Mouse (Mus musculus) embryo, embryonic 9.5 days (tissue): ENCODE data around the gene Wdr91.

ENCODE experiments used
- DNase-seq: peaks from one replicate; pipeline ENCODE4 v3.0.0-alpha.2; 2017; ENCODE audit errors: extremely low spot score

The Wdr91 gene

DNA sequence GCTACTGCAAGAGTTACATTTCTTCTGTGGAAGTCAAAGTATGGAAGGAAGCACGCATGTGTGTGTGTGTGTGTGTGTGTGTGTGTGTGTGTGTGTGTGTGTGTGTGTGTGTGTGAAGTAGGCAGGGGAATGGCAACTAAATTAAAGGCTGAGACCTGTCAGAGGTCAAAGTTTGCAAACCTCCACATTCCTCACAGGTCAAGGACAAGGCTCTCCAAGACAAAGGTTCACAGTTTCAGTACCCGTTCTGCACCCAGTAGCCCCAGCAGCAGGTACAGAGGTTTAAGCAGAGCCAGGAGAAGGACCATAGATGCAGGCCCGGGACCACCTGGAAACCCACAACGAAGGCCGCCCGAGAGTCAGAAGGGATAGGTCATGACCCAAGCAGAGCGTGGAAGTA is 8.5 kb upstream of the Wdr91 start:
- DNase-seq: no peak

DNA sequence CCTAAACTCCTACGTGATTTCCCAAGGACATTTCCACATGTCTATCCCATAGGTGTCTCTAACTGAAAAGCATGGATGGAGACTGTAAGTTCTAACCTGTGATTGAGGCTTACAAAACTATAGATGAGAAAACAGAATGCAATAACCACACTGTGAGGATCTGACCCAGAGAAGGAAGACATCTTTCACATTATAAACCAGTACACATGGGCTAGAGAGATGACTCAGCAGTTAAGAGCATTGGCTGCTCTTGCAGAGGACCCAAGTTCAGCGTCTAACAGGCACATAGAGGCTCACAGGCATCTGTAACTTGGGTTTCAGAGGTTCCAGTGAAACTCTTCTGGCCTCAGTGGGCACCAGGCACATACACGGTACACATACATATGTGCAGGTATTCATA is 3.8 kb upstream of the Wdr91 start:
- DNase-seq: no peak

DNA sequence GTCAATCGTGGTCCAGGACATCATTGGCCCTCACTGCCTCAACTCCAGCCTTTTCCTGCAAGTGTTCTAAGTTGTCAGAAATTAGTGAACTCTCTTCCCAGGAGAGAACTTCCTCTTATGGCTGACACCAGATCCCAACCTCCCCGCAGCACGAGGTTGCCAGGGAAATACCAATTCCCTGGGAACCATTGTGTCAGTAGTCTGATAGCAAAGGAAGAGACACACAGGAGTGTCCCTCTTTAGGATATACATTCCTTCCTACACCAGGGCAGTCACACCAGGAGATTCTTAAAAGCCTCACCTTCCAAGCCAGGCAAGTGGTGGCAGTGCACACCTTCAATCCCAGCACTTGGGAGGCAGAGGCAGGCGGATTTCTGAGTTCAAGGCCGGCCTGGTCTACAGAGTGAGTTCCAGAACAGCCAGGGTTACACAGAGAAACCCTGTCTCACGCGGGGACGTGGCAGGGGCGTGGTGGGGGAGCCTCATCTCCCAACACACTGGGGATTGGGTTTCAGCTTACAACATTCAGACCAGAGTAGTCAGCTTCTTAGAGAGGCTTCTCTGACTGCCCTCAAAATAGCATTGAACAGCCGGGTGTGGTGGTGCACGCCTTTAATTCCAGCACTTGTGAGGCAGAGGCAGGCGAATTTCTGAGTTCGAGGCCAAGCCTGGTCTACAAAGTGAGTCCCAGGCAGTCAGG is 2.8 kb upstream of the Wdr91 start:
- no peak for DNase-seq

DNA sequence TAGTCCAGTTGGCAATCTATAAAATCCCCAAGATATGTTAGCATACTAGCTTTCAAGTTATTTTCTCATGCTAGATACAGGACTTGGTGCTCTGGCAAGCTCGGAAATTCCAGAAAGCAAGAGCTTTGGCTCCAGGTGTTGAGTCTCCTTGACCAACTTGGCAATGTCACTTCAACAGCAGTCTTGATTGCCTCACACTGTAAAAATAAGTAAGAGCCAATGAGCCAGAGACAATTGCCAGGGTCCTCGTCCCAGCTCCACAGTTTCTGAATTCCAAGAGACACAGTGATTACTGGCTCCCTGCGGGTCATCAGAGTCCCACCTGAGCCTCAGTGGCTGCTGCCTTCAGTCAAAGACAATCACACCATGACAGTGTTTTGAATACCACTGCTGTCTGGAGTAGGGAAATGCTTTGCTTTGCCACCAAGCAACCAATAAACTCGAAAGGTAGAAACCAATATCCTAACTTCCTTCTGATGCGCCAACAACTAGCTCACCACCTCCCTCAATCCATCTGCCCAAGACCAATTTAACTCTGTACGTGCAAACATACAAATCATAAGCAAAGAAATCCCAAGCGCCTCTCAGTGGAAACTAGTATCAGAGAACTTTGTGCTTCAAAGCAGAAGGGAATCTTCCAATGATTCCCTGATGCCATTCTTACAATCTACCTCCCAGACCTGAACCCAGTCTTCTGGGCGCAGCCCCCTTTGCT is 888 bp downstream of the Wdr91 start:
- DNase-seq: no peak

DNA sequence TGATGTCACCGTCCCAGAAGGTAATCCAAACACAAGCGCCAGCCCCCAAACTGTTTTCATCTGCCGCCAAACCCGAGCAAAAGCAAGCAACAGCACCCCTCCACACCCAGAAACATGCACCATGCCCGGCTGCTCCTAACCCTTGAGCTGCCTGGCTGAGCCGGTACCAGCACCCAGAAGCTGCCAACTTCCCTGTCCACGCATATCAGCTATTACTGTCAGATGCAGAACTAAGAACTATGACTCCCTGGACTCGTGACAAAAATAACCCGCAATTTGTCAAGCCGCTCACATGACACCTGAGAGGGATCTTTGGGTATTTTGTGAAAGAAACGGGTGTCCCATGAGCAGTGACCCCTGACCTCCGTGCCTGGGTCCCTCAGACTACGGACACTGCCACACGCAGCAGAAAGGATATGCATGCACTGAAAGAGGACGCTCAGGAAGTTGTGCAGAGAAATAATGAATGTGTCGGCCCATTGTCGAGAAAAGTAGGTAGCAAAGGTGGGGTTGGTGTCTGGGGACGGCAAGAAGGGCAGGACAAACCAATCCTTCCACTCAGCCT is 2.9 kb downstream of the Wdr91 start:
- no peak for DNase-seq

DNA sequence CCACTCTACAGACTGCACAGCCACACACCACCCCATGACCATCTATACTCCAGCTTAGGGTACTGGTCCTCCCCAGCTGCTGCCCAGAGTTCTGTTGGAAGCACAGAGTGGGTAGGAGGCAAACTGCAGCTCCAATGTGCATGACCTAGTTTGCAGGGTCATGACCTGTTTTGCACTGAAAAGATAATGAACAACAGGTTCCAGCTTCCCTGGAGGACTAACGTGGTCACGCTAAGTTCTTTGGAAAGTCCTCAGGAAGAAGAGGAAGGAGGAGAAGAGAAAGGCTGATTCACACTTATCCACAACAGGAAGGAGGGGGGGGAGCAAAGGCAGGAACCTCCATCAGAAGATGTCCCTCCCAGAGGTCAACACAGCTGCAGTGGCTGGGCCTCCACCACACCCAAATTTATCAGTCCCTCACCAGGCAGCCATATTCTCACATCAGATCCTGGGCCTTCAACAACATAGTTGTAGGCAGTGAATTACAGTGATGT is 3.5 kb downstream of the Wdr91 start:
- DNase-seq: no peak

DNA sequence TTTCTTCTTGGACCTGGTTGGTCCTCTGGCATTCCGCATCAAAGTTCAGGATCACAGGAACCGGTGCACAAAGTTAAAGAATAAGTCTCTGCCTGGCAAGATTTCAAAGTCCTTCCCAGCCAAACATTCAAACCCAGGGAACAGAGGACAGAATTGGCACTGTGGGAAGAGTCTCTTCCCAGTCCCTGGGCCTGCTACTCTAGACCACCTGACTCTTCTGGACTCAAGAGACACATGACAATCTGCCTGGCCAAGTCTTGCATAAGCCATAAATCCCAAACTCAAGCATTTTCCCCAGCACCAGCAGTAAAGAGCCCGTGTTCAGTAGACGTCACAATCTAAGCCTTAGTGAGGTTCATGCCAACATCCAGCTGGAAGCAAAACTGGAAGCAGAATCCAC is 4.0 kb downstream of the Wdr91 start:
- no peak for DNase-seq

DNA sequence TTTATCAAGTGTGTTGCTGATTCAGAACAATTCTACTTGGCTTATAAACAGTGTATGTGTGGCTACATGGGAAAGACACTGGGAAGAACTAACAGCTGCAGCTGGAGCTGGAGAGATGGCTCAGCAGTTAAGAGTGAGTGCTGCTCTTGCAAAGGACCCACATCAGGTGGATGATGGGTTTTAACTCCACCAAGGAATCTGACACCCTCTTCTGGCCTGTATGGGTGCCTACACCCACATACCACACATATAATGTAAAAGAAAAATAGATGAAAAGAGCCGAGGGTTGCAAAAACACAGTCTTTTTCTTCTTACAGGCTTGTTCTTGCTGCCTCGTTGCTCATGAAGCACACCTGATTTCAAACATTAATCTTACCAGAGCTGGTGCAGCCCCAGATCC is 4.6 kb downstream of the Wdr91 start:
- no peak for DNase-seq

DNA sequence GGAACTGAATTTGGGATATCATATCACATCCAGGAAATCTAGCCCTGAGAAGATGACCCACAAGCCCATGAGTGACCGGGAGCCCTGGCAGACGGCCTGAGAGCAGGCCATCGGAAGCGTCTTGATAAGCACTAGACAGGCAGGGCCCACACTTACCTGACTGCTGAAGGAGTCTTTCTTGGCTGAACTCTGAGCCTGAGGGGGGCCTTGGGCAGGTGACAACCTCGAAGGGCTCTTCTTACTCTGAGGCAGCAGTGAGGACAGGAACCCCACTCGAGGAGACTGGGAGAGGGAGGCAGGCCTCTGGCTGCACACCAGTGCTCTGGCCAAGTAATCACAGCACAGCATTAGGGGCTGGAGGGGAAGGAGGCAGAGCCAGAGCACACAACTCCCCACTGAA is 6.3 kb downstream of the Wdr91 start:
- DNase-seq: no peak

DNA sequence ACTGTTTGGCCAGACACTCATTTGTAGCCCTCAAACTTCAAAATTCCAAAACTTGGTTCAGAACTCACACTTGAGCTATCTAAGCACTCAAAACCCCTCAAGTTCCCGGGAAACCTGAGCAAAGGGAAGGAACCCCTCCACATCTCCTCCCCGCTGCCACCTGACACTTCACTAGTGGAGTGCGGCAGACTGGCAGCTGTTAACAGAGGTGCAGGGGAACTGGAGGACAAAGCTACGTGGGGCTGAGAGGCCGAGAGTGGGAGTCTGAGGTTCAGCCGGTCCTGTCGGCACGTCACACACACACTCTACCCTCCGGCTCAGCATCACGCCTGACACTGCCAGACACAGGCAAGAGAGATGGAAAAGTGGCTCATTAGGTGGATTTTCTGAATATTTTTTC is 6.8 kb downstream of the Wdr91 start:
- DNase-seq: no peak

DNA sequence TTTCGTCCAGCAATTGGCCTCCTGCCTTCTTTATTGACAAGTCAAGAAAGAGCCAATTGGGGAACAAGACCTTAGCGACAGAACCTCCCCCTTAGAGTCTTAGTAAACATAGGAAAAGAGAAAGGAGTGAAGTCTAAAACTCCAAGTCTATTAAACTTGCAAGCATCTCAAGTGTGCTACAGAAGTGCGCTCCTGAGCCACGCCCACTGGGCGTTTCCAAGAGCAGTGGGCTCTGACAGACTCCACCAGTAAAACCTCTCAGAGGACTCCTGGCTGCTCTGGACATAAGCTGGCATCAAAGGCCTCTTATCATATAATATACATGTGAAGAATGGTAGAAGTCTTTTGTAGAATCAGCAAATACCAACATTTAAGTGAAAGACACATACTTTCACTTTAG is 7.2 kb downstream of the Wdr91 start:
- no peak for DNase-seq

DNA sequence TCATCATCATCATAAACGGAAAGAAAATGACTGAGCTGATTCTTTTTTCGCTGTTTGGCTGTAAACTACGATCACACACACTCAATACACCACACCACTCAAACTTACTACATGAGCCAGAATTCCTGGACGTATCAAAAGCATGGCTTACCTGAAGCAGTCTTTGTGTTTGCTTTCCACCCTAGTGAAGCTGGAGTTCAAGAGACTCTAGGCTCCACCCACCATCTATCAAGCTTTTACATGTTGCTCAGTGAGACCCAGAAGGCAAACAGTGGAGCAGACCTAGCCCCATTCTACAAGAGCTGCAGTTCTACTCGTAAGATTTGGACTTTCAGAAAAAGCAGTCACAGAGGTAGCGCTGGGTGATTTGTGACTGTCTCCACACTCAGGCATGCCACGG is 8.1 kb downstream of the Wdr91 start:
- DNase-seq: no peak

DNA sequence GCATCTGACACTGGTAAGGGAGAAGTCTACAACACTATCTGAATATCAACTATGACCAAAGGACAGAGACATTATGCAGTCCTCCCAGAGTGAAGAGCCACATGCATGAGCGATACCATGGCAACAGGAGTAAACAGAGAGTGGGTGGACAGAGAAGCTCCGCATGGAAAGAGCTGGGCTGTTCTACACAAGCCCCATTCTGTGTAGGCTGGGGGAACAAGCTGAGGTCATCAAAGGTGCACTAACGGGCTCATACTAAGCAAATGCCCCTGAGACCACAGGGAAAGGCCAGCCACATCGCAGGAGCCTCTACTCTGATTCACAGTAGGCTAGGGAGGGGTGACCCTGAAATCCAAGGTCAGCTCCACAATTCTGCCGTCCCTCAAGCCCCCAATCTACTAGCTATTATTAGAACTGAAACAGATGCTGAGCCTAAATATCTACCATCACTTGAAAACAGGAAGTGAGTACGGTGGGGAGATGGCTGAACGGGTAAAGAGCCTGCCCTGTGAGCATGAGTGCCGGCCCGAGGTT is 8.7 kb downstream of the Wdr91 start:
- DNase-seq: no peak

DNA sequence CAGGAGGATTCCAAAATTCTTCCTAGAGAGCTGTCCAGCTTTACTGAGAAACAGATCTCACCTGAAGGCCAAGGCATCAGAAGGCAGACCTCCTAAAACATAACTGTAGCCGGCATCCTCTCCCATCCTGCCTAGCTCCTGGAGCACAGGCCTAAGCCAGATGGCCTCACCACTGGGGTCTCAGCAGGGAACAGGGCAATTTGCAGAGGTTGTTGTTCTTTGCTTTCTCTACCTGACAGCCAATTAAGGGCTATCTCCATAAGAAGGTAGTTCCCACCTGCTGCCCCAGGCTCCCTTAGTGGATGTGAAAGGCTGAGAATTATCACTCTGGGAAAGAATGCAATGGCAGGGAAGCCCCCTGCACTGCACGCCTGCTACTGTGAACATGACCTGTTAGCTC is 9.7 kb downstream of the Wdr91 start:
- no peak for DNase-seq

DNA sequence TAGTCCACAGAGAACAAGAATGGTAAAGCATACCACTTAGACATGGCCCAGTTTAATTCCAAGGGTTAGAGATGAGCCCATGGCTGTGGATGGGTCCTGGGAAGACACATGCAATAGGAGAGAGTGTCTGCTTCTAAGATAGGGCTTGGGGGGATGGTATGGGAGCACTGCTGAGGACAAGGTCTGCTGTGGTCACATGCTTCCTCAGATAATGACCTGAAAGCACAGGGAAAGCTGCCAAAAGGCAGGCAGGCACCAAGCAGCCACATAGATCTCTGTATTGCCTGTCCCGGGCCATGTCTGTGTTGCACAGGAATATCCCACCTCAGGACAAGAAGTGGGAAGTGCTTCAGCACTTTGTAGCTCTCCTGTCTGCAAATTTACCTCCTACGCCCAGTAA is 11.5 kb downstream of the Wdr91 start:
- no peak for DNase-seq

DNA sequence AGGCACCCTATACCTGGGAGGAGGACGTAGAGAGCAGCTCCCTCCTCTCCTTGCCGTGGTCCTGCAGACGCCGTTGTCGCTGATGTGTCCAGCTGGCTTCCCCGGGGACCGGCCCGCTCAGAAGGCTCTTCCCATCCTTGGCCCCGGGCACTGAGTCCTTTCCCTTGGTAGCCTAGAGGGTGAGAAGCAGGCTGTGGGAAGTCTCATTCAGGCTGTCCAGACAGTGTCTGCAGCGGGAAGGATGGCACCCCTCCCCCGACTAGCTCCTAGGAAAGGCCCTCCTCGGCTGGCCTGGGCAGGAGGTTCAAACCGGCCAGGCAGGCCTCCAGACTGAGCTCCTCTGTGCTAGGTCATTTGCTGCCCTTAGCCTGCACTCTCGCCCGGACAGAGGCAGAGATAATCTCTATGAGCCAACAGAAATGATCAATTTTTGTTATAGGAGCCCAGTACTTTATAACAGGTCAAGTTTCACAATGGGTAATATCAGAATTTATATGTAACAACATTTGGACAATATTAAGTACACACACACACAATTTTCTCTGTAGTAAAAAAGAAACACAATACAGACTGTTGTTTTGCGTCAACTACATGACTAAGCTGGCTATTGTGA is 14.4 kb downstream of the Wdr91 start:
- no peak for DNase-seq

DNA sequence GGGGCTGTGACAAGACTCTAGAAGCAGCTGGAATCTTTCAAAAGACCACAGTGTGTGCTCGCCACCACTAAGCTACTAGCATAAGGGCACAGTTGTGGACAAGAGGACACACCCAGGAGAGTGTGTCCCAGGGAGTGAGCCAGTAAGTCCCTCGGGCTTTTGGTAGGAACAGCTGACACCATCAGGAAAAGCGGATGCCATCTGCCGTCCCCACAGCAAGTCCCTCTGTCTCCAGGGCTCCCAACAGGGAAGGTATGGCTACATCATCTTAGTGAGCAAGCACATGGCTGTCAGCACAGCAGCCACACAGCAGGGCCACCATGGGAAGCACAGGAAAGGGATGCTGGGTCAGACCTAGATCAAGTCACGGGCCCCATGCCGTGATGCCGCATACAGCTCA is 15.1 kb downstream of the Wdr91 start:
- no peak for DNase-seq

DNA sequence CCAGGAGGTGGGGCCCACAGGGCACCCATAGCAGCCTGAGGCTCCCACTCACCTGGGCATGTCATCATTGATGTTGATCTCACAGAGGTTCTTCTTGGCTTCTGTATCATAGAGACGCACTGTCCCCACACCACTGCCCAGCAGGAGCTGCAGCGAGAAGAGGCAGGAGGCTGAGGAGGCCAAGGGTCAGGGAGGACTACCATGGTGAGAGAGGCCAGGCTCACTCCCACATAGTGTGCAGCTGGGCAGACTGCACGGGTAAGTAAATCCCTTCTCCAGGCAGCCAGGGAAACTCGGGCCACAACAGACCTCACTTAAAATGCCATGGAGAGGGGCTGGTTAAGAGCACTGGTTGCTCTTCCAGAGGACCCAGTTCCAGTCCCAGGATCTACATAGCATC is 21.5 kb downstream of the Wdr91 start:
- DNase-seq: no peak

DNA sequence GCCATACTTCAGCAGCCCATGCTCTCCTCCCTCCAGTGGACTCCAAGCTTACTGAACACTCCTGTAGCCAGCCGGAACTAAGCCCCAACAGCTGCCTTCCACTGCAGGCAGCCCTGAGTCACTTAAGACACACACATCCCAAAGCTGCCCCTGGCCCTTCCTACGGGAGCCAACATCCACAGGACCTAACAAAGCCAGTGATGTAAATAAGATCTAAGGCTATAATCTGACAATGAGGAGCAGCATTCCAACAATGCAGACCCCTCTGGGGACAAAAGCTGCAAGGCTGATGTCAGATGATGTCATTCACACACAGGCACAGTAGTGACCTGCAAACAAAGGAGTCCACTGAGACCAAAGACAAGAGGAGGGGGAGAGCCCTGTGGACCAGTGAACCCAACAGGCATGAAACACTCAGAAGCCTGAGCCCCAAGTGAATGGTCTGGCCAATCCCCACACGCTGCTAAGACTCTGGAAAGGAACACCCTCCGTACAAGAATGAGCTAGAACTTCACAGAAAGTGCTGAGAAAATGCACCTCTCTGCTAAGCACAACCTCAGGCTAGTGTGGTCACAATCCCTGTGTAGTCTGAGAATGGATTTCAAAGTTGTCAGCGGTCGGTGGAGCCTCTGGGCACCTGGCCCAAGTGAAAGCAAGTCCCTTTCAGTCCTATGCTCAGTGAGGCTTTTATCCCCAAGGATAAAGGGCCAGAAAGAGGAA is 23.4 kb downstream of the Wdr91 start:
- no peak for DNase-seq

DNA sequence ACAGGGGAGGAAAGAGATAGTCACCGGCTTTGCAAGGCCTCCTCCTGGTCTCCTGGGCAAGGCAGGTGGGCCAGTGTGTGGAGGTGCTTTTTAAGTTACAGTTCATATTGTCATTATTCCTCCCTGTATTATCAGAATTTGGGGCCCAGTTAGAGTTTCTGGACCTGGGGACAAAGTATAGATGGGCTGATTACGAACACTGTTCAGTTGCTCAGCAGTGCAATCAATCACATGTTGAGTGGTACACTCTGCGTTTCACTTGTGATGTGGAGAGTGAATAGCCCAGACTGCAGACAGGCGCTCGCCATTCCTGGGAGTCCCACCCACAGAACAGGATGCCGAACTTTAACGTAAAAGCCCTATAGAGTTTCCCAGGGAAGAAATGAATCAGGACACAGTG is 26.0 kb downstream of the Wdr91 start:
- no peak for DNase-seq

DNA sequence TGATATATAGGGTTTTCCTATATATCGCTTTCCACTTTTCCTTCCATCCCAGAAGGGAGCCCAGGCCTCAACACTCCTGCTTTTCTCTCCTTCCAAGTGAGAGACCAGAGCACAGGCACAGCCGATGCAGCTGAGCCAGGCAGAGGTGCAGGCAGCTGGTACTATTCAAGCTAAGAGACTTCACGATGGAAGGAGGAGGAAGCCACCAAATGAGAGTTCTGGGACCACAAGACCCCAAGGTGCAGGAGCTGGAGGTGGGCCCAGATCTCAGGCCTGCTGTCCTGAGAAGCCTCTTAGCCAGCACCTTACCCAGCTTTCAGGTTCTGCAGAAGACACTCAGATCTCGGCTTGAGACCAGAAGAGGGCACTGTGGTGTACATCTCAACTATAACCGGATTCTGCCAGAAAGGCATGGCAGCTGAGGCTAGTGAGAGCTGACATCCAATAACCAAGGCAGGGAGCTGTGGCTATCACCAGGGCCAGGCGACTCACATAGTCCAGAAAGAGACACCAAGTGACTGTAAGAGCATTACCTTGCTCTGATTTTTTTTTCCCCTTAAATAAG is 30.7 kb downstream of the Wdr91 start:
- DNase-seq: no peak
